Mouse (Mus musculus): ENCODE data around the gene Gm32742.
A peak's percentile ranks its signal among the peaks of the same experiment; 100 is the strongest.

DNA sequence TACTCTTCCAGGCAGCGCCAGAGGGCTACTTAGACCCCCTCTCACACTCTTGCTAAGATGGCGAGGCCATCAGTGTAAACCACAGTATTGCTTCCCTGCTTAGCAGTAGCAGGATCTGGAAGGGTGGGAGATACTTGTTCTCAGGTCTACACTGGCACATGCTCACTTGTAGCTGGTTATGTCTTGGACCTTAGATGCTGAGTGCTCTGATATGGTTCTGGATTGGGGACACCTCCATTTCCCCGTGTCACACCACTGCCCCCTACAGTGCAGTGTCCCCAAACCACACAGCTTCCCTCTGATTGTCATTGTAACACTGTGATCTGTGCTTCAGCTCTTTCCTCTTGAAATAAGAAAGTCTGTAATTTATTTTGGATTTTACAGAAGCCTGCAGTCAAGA is 28.3 kb downstream of the Gm32742 start:
- peak; percentile 70 for TF ChIP-seq CTCF (conservative IDR thresholded peaks at IDR 0.05; ENCODE audit: insufficient read depth, insufficient read length, low read depth, low read length)
- TF ChIP-seq POLR2A (IDR thresholded peaks at IDR 0.05; ENCODE audit: low read depth, low read length) = no peak

Data from kidney, adult 2 months (tissue).